Mouse (Mus musculus) ES-E14 (cell line): ENCODE data around the gene Nup107. TPM values are rescaled to one million over a fixed set of nuclear protein-coding genes. Genes with fewer than 3 reads are reported as not detected.

Source experiments
- DNase-seq: peaks from one replicate; pipeline ENCODE4 v3.0.0-alpha.2; 2013; ENCODE audit warnings: low read depth, low spot score
- H3K27ac ChIP-seq: 2 replicates; pipeline ENCODE4 v1.5.1; 2012; ENCODE audit warnings: low read depth, mild to moderate bottlenecking, low read length, moderate library complexity, mixed read lengths; ENCODE audit not compliant: poor library complexity, insufficient read depth, severe bottlenecking
- H3K36me3 ChIP-seq: 2 replicates; pipeline ENCODE4 v1.6.1; 2012; ENCODE audit warnings: mild to moderate bottlenecking, low read length, moderate library complexity, mixed read lengths; ENCODE audit not compliant: control insufficient read depth, poor library complexity, insufficient read depth, severe bottlenecking
- H3K4me1 ChIP-seq, 2 experiments: fragments of 150-350 bp in 1 of 2; sonication (generic) in 1 of 2; 2 replicates each; pipeline ENCODE4 v1.6.1; 2012; ENCODE audit warnings: low read length in 2 of 2, mild to moderate bottlenecking in 1 of 2, mixed read lengths in 1 of 2; ENCODE audit not compliant: control insufficient read depth in 2 of 2, insufficient read depth in 2 of 2, poor library complexity in 1 of 2
- H3K4me3 ChIP-seq, 2 experiments: fragments of 150-350 bp in 1 of 2; sonication (generic) in 1 of 2; 2 replicates each; pipeline ENCODE4 v1.5.1; 2012; ENCODE audit warnings: low read length in 2 of 2, low read depth in 1 of 2, mild to moderate bottlenecking in 1 of 2, mixed read lengths in 1 of 2; ENCODE audit not compliant: insufficient read depth in 1 of 2, poor library complexity in 1 of 2, severe bottlenecking in 1 of 2
- H3K9ac ChIP-seq: 2 replicates; pipeline ENCODE4 v1.6.1; 2012; ENCODE audit warnings: low read depth, mild to moderate bottlenecking, low read length, mixed read lengths; ENCODE audit not compliant: poor library complexity, insufficient read depth, severe bottlenecking
- H3K9me3 ChIP-seq: fragments of 150-350 bp; sonication (generic); 2 replicates; pipeline ENCODE4 v1.6.1; 2012; ENCODE audit warnings: low read depth, mild to moderate bottlenecking, low read length; ENCODE audit not compliant: control insufficient read depth, insufficient read depth
- CHD2 ChIP-seq: IDR thresholded peaks from 2 replicates; pipeline ENCODE4 v1.6.1; 2014; ENCODE audit warnings: mild to moderate bottlenecking, low read depth, low read length, inconsistent platforms
- HCFC1 ChIP-seq: IDR thresholded peaks from 2 replicates; pipeline ENCODE4 v1.6.1; 2012; ENCODE audit warnings: low read length, inconsistent platforms, borderline replicate concordance; ENCODE audit not compliant: insufficient read depth
- MAFK ChIP-seq: IDR thresholded peaks from 2 replicates; pipeline ENCODE4 v1.6.1; 2014; ENCODE audit warnings: mild to moderate bottlenecking, low read depth, low read length, inconsistent platforms; ENCODE audit not compliant: insufficient read depth
- ZC3H11A ChIP-seq: IDR thresholded peaks from 2 replicates; pipeline ENCODE4 v1.6.1; 2012; ENCODE audit warnings: low read depth, mild to moderate bottlenecking, inconsistent platforms, low read length, borderline replicate concordance
- ZNF384 ChIP-seq: IDR thresholded peaks from 2 replicates; pipeline ENCODE4 v1.6.1; 2012; ENCODE audit warnings: low read depth, low read length, inconsistent platforms
- in situ Hi-C, 2 experiments: fragments of 600-800 bp; cut with MboI; formaldehyde crosslinking; loops; one replicate each; pipeline ENCODE4 v1.15.1; 2025; ENCODE audit warnings: low sequenced_read_pairs in 2 of 2, inconsistent platforms in 1 of 2; ENCODE audit not compliant: unreplicated experiment in 2 of 2
- total RNA-seq: library from RNA; depleted of rRNA; stranded (reverse); fragments of 300-350 nt; gene quantifications from 2 replicates; pipeline ENCODE4 v1.2.3, GENCODE M21; 2012

Gene Nup107
- total RNA-seq, 1 experiment: 80.8 TPM

DNA sequence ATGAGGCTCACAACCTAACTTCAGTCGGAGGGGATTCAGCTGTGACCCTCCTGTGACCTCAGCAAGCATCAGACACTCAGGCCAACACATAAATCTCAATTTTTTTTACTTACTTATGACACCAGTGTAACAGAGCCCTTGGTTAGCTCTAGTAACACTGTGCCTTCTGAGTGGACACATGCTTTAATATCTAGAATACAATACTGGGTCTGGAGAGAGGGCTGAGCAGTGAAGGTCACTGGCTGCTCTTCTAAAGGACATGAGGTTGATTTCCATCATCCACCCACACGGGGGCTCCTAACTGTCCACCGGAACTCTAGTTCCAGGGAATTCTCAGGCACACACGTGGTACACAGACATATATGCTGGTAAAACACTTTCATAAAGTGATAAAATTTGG lies 13.6 kb downstream of the Nup107 start:
- TF ChIP-seq CHD2: no peak
- in situ Hi-C loops: no loop called here
- DNase-seq: no peak
- Histone ChIP-seq H3K36me3 (peaks cover 60% of the 10 kb centered on the region), H3K4me1 (peaks cover 0 to 6% of the 10 kb centered on the region in 2 experiments; a peak in 1 of 4 replicates), H3K9ac (no peak overlapping the region), H3K4me3 (no peak overlapping the region), H3K9me3 (no peaks in the 10 kb centered on the region), H3K27ac (no peak overlapping the region)

DNA sequence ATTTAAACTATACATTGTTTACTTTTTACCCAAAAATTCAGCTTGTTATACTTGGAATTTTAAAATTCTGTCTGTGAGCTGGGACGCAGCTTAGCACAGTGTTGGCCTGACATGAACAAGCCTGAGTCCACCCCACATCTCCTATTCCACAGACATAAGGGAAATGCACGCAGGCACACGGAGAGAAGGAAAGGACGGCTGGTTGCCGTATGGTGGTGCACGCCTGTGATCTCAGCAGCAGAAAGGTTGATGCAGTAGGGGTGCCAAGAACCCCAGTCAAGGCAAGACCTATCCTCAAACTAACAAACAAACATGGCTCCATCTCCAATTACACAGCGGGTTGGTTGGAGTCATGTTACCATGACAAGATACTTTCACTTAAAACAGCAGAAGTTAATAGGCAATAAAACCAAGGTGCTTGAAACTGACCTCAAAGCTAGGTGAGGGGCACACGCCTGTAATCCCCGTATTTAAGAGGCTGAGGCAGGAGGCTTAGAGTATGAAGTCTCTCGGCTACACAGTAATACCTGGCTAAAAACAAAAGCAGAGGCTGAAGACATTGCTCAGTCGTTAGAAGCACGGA lies 14.1 kb downstream of the Nup107 start:
- in situ Hi-C loops: no loop called here
- no peak for TF ChIP-seq MAFK
- TF ChIP-seq ZC3H11A: no peak
- no peak for TF ChIP-seq HCFC1
- TF ChIP-seq CHD2: no peak
- Histone ChIP-seq H3K4me1 (peaks cover 0 to 6% of the 10 kb centered on the region in 2 experiments; a peak in 1 of 4 replicates), H3K4me3 (no peak overlapping the region), H3K27ac (no peak overlapping the region), H3K36me3 (peaks cover 60% of the 10 kb centered on the region), H3K9ac (no peak overlapping the region), H3K9me3 (no peaks in the 10 kb centered on the region)
- DNase-seq: no peak

DNA sequence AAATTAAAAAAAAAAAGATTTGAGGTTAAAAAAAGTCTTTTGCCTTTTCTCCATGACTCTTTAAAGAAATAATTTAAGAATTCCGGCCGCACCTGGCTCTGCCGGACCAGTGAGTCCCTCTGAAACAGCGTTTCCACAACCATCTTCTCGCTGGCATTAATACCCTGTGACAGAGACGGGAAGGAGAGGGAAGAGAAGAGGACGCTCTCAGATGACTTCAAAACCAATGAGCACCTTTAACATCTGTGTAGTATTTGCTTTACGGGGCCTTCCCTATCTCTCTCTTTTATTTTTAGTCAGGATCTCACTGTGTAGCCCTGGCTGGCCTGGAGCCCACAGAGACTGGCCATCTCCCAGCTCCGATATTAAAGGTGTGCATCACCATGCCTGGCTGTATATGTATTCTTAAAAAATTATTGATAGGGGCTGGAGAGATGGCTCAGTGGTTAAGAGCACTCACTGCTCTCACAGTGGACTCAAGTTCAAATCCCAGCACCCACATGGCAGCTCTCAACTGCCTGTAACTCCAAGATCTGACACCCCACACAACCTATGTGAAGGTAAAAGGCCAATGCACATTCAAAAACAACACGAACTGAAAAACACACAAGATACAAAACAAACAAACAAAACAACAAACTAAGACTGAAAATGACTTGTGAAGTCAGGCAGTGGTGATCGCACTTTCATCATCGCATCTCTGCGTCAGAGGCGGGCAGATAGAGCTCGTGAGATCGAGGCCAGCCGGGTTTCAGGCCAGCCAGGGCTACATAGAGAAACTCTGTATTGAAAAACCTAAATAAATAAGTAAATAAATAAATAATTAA lies 14.8 kb downstream of the Nup107 start:
- Histone ChIP-seq H3K9ac (no peak overlapping the region), H3K27ac (no peak overlapping the region), H3K4me3 (no peak overlapping the region), H3K36me3 (peaks cover 64% of the 10 kb centered on the region), H3K4me1 (peaks cover 0 to 5% of the 10 kb centered on the region in 2 experiments; a peak in 1 of 4 replicates), H3K9me3 (no peaks in the 10 kb centered on the region)
- no peak for DNase-seq
- TF ChIP-seq MAFK: no peak
- no peak for TF ChIP-seq HCFC1
- TF ChIP-seq ZC3H11A: no peak
- no peak for TF ChIP-seq CHD2
- no peak for TF ChIP-seq ZNF384
- in situ Hi-C loops: no loop called here

DNA sequence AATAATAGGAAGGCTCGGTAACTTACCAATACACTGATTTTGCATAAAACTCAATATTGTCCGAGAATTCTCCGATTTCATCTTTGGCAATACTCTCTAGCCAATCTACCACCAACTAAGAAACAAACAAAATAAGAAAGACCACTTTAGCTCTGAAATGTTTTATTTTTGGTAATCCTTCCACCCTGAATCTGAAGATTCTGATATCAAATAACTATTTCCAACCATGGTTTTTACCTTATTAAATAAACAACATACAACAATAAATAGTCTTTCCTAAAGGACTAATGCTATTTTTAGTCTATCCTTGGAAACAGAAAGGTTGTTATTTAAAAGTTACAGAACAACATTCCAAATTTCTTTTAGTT lies 15.4 kb downstream of the Nup107 start:
- H3K36me3 ChIP-seq: peaks cover 65% of the 10 kb centered on the region
- H3K4me3 ChIP-seq: no peak overlapping the region
- peaks cover 0 to 4% of the 10 kb centered on the region in 2 experiments; a peak in 1 of 4 replicates for H3K4me1 ChIP-seq
- H3K9ac ChIP-seq: no peak overlapping the region
- TF ChIP-seq CHD2: no peak
- TF ChIP-seq HCFC1: no peak
- TF ChIP-seq ZC3H11A: no peak
- TF ChIP-seq MAFK: no peak
- no peak for TF ChIP-seq ZNF384
- DNase-seq: no peak
- in situ Hi-C loops: no loop called here
- no peak overlapping the region for H3K27ac ChIP-seq
- no peaks in the 10 kb centered on the region for H3K9me3 ChIP-seq
